Mouse (Mus musculus): ENCODE results near the gene Celf2. TPM values are rescaled to one million over a fixed set of nuclear protein-coding genes. Genes with fewer than 3 reads are reported as not detected.

Celf2 gene
- total RNA-seq, 2 experiments from 2014 or later = 69.7 to 79.8 TPM

DNA sequence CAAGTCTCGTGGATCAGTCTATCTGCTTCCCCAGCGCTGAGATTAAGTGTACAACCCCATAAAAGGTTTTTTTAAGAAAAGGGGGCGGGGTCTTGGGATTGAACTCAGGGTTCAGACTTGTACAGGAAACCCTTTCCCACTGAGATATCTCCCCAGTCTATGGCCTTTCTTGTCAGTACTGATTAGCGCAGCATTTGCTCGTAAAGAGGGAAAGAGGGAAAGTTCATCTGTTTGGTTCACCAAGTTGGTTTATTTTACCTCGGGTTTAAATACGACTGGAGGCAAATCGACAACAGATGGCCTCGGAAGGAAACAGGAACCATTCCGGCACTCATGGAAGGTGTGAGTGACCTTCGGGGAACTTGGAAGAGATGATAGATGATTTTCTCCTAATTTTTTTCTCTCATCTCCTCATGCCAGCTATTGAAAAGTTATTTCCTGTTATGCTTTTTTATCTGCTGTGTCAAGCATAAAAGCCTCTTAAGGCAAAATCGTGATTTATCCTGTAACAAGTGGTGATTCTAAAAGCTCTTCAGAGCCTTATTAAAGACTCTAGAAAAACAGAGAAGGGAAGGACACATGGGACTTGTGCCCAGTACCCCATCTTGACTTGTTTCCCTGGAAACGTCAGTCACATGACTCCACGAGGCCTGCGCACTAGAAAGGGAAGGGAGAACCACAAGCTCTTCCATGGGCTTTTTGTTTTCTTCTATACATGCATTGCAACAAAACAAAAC lies 585.5 kb downstream of the Celf2 start:
- DNase-seq (ENCODE audit: low spot score) = no peak

DNA sequence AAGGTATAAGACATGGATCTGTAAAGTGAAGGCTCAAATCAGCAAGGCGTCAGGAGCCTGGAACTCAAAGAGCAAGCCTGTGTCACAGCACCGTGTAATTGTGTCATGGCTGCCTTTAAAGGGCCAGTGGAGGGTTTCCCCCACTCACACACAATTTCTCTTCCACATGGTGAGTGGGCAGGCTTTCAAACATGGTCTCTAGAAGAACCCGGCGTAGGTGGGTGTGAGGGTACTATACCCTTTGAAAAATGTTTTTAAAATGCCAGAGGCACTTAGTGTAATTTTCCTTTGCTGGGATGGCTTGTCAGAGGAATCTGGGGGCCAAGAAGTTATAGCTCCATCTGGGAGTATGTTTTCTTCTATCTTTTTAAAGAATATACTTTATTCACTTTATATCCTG lies 594.0 kb downstream of the Celf2 start:
- DNase-seq (ENCODE audit: low spot score) = no peak

DNA sequence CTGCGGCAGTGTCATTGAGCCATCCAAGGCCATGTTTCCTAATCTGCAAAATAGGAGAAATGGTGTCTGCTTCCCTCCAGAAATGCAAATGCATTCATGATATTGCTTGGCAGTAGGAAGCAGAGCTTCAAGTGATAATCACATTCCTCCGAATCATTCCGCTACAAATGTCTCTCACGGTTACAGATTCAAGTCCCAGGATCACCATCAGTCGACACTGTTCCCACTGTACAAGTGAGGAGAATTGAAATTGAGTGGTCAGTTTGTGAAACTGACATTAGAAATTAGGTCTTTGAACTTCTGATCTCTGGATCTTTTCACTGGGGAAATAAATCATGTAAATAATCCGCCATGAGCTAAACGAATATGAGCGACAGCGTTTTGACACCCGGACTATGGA lies 596.0 kb downstream of the Celf2 start:
- no peak for DNase-seq (ENCODE audit: low spot score)

DNA sequence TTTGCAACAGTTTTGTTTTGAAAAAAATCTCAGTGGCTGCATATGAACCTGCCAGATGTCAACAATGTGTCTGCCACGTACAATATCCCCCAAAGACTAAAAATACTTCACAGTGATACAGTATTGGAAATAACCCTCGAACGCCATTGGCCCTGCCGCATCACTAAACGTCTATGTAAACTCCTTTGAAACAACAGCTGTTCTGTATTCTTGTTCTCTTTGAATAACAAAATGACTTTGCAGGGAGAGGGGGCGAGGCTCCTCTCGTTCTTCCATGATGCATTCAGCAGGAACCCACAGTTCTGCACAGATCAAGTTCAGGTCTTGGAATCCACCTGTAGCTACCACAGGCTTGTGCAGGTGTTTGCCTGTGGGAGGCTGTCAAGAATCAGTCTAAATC lies 597.4 kb downstream of the Celf2 start:
- no peak for DNase-seq (ENCODE audit: low spot score)

DNA sequence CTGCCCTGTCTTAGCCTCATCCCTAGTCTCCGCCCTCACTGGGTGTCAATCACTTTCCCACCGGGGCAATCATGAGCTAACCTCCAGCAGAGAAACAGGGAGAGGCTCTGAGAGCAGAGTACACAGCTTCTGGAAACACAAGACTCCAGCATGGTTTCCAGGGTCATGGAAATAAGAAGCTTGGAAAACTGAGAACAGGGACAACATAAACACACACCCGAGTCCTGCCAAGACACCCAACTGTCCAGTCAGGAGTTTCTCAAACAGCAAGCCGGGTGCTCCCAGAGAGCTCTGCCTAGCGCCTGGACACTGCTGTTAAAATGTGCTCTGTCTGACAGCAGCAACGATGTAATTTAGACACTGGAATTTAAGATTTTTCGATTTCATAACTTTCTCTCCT lies 599.4 kb downstream of the Celf2 start:
- peak; percentile 69 for DNase-seq (ENCODE audit: low spot score)

DNA sequence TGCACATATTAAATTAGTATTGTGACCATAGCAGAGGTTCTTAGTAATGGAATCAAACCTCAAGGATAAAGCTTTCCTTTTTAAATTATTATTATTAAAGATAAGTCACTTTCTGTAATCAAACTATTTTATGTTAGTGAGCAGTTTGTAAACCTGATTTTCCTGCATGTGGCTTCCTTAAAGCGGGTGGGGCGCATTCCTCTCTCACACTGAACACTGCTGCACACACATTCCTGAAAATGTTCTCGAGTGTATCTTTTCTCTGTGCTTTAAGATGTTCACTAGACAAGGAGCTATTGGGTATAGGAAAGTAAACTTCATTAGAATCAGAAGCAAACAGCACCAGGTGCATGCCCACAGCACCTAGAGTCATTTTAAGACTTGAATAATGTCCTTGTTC lies 605.0 kb downstream of the Celf2 start:
- no peak for DNase-seq (ENCODE audit: low spot score)

DNA sequence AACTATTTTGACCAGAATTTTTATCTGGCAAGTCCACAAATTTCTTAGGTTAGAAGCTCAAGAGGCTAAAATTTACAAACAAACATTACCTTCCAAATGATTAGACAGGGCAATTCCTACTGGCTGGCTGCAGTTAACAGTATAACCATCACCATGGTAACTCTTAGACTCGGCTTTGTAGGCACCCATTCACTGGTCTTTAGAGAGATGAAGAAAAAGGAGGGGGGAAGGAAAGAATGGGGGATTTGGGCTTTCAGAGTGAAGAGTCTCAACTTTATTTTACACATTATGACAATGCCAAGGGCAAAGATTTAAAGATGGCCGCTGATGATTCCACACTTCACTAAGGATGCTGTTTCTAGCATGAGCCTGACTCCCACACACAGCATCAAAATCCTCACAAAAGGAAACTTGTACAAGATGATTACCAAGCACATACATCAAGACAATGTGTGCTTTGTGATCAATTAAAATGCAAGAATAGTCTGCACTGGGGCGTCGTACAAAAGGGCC lies 606.1 kb downstream of the Celf2 start:
- no peak for DNase-seq (ENCODE audit: low spot score)

DNA sequence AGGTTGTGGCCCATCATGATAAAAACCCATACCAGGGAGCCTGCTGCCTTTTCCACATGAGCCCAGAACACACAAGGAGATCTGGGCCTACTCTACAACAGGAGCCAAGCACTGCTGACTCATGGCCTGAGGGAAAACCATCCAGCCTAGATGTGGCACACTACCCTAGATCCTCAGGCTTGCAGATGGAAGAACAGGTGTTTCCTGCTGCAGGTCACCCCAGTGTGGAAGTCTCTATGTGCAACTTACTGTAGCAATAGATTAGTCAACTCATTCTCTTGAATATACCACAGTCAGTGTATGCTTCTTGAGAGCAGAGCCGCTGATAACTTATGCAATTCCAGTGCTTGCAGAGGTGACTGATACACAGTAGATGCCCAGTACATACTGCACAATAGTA lies 612.5 kb downstream of the Celf2 start:
- DNase-seq (ENCODE audit: low spot score) = no peak

DNA sequence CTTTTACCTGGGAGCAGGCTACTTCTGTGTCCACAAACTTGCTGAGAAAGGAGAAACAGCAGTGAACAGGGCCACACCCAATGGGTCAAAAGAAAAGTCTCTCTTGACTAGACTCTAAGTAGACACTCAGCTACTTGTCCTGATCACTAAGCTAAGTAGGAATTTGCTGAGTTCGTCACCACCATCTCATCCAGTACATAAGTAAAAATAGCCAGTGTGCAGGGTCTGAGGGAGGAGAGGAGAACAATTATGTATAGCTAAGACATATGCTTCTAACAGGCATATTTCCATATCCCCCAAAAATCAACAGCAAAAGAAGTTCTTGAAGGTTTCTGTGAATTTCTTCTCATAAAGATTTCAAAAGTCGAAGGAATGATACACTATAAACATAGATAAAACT lies 615.8 kb downstream of the Celf2 start:
- DNase-seq (ENCODE audit: low spot score) = no peak

DNA sequence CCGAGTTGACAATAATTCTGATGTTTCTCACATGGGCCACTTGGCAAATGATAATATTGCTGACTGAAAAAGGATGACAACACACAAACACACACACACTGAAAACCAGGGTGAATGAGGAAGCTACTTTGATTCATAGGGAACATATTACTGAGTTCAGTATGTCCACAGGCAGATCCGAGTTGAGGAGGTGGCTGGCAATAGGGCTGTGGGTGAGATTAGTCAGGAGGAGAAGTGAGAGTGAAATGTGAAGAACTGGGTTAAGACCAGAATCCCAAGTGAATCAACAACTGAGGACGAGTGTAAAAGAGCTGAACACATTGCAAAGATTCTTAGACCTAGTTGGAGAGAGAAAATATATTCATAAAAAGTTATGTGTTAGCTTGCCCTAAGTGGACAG lies 616.3 kb downstream of the Celf2 start:
- no peak for DNase-seq (ENCODE audit: low spot score)

DNA sequence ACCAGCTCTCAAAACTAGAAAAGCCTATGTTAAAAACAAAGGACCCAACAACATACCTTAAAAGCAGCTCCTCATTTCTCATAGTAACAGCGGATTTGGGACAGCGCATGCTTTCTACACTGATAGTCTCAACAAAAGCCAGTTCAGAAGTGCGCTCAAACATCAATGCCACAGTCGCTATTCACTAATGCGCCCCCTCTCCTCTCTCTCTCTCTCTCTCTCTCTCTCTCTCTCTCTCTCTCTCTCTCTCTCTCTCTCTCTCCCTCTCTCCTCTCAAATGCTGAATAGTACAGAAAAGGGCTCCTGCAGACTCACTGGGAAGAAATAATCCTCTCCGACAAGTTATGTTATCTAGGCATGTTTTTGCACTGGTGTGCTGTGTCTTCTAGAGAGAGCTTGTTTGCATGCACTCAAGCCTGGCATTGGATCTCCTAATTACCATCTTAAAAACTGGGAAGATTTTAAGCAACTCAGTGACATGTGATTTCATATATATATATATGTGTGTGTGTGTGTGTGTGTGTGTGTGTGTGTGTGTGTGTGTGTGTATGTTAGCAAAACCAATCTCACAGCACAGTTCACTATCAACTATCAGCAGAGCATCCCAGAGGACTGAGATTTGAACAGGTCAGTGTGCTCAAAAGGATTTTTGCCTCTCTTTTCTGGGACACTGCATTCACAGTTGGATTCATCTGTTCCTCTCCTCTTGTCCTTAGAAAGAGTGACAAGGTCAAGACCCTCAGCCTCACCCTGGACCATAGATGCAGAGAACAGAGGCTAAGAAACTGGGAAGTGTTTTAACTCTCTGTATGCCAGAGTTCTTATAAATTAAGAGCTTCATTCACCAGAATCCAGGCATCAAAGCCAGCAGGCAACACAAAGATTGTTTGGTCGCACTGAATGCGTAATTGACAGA lies 624.3 kb downstream of the Celf2 start:
- DNase-seq (ENCODE audit: low spot score) = no peak

DNA sequence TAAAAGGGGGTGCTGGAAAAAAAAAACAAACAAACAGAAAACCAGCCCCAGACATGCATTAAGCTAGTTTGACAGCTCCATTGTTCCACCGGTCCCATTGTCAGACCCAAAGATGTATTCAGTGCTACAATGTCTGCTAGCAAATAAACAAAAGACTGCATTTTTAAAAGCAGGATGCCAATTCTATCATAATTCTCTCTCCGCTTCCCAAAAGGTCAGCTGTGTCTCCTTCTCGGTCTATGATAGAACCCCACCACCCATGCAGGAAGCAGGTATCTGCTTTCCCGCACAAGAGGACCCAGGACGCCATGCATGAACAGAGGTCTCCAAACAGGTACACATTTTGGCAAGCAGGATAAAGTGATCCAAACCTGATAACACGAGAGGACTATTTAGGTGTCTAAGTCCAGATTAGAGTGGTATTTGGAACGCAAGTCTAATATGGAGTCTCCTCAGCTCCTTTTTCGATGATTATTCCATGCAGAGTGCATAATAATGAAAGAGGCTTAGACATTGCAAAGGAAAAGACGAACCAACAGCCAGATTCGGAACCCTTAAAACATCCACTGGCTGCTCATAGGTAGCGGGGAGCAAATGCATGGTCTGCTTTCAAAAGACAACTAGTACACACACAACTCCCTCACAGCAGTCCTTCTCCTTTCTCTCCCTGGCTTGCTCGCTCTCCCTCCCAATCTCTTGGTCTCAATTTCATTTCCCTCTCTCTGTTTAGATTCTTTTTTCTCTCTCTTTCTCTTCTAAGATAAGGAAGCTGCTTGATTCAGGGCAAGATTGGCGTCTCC lies 625.2 kb downstream of the Celf2 start:
- DNase-seq (ENCODE audit: low spot score) = no peak

DNA sequence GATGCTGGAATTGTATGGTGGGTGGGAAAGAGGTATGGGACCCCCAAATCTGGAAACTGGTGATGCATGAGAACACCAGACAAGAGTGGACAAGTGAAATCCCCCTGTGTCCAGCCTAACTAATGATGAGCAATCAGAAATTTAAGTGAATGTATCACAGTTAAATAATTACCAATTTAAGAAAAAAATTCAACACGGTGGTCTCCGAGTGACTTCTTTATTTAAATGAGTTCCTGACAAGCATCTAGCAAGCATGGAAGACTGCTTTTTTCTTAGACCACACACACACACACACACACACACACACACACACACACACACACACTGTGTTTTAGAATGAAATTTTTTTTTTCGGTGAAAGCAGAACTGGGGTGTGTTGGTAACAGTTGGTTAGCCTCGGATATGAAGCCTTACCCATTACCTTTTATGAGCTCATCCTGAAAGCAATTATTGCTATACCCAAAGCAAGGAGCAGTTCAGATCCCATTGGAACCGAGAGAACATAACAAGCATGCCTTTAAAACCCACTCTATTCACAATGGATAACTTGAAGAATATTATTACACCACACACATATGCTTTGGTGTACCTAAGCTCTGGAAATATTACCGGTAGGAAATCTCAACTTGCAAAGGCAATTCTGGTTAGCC lies 627.0 kb downstream of the Celf2 start:
- no peak for DNase-seq (ENCODE audit: low spot score)

DNA sequence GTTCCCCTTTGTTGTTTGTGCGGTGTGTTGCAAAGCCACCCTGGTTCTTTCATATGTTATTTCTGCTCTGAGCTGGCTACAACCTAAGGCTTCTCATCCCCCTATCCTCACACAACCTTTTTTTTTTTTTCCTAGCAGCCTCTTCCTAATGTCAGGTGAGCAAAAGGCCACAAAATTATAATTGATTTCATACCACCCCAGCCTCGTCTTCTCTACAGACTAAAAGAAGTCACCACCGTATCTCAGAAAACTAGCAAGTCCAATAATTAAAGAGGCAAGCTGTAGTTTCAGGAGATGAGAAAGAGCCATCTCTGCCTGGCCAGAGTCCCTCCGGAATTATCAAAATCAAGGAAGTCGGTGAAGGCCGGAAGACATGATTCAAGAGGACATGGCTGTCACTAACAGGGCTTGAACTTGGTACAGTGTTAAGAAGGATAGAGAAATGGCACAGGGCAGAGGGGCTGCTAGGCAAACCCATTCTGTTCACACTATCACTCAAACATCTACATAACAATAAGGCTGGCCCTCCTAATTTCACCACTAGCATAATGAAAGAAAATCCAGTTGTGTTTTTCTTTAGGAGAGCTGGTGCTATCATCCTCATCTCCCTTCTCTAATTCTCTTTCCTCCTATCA lies 628.3 kb downstream of the Celf2 start:
- DNase-seq (ENCODE audit: low spot score) = no peak

DNA sequence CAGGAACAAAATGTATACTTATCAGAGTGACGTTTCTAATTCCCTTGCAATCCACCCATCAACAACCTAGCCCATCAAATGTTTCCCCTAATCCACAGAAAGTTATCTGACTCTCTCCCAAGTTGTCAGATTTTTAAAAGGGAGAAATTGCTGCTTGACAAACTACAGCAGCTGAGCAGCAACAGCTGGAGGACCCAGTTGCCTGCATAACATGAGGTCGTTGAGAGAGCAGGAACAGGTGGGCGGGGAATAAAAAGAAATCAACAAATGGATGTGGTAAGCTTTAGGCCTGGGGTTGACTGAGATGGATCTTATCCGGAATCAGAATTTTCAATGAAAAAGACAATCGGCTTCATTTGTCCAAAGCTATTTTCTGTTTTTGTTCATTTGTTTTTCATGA lies 632.3 kb downstream of the Celf2 start:
- no peak for DNase-seq (ENCODE audit: low spot score)

DNA sequence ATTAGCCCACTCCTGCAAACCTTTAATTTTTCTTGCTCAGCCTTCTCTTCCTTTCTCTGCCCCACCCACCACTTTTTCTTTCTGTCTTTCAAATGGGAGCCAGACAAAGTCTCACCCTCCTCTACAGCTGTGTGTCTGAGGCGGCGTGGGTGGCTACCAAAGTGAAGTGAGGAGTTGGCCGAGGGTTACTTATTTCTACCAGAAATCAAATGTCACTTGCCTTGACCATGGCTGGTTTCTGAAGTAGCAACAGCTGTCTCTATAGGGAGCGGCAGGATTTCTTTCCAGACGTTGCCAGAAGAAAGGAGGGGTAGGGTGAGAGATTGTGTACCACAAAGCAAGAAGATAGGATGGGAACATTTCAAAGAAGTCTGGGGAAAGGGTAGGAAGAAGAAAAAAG lies 632.8 kb downstream of the Celf2 start:
- no peak for DNase-seq (ENCODE audit: low spot score)

DNA sequence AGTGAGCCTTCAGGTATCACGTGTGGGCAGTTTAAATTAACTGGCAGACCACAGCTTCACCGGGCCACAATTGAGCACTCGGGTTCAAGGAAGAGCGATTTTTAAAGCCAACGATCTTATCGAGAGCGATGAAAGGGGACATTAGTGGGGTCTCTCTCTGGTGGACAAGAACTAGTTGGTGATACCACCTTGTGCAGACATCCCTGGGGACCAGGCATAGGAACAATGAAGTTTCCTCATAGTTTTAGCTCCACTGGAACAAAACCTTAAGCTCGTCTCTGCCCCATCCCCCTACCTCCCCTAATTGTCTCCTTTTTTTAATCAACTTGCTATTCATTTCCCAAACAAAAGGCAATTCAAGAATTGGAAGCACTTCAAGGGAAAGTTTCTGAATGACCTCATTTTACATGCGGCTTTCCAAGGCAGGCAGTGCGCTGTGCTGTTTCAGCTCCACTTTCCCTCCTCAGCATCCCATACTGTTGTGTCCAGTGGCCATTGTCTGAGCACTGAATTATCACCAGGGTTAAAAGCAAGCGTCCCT lies 634.2 kb downstream of the Celf2 start:
- DNase-seq (ENCODE audit: low spot score) = no peak

DNA sequence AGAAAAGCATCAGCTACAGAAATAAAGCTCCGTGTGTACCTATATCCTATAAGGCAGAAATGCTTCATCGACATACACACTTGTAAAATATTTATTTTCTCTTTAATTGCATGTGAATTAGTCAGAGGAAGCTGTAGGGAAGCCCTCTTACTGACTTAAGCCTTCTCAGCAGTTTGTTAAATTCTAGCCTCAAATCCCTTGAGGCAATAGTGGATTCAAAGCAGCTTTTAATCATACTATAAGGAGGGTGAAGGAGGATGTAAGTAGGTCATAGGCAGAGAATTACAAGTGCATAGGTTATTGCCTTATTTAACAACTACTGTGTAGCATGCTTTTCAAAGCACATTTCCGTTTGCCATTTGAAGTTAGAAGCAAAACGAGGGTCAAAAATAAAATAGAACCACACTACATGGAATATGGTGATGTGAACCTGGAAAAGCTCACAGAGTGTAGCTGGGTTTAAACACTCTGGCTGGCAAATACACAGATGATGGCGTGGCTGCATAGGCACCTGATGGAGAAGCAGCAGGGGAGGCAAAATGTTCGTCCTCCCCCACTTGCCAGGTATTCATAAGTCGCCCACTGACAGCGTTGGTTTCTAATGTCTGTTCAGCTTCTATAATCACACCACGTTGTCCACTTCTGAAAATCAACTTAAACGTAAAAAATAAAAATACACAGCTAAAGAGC lies 635.0 kb downstream of the Celf2 start:
- no peak for DNase-seq (ENCODE audit: low spot score)

DNA sequence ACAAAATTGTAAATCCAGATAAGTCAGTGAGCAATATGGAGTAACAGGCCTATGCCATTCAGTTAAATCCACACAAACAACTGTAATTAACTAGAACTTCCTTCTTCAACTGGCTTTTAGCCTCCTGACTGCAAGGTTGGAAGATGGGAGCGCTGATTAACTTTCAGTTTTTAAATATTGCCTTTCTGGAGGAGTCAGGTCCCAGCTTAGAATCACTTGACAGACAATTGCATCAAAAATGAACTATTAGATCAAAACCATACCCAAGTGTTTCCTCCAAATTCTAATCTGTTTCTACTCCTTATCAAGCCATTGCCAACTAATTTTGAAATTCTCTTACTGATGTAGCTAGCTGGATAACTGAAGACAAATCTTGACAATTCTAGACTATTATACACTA lies 635.7 kb downstream of the Celf2 start:
- no peak for DNase-seq (ENCODE audit: low spot score)

DNA sequence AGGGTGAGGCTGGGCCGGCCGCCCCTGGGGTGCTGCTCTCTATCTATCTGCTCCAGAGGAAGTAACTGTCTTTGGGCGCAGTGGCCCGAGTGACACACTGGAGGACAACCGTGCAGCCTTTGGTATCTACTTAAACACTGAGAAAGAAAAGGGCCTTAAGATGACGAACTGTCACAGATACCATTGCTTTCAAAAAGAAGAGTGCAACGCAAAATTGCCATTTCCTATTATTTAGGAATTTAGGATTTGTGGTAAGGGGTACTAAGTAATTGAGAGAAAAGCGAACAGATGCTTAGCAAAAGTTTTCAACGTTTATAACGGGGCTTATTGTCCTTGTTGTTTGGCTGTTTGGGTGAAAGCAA lies 636.5 kb downstream of the Celf2 start:
- no peak for DNase-seq (ENCODE audit: low spot score)

All from gastrocnemius, adult 18-20 months (tissue).